Mouse (Mus musculus) embryonic fibroblast, embryonic 13.5 days (primary cell): Measurements from ENCODE around the gene Sgk1.

Experiments used
- CTCF ChIP-seq: IDR thresholded peaks from 2 replicates; pipeline ENCODE4 v1.5.1; 2011; ENCODE audit warnings: mild to moderate bottlenecking, control low read depth, low read length, moderate library complexity, borderline replicate concordance; ENCODE audit not compliant: insufficient read depth
- POLR2A ChIP-seq: IDR thresholded peaks from 2 replicates; pipeline ENCODE4 v1.6.1; 2011; ENCODE audit warnings: low read depth, mild to moderate bottlenecking, control low read depth, low read length, moderate library complexity

DNA sequence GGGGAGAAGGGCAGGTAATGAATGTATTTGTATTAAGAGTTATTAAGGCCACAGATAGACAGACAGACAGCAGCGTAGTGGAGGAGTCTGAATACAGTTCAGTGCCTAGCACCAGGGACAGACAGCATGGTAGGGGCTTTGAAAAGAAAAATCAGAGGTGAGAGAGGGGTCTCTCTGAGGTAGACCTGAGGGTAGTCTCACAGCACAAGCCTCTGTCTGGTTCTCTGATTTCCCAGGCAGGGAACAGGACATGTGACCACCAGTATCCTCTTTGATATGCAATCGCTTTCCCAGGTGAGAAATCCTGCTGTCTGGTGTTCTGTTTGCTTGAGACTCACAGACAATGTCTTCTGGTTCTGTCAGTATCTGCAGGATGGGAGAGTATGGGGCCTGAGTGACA lies 52.8 kb downstream of the Sgk1 start:
- TF ChIP-seq CTCF, result no peak
- TF ChIP-seq POLR2A, result no peak
